16 mouse cellular contexts compared by ENCODE assay signal in the genomic region with DNA sequence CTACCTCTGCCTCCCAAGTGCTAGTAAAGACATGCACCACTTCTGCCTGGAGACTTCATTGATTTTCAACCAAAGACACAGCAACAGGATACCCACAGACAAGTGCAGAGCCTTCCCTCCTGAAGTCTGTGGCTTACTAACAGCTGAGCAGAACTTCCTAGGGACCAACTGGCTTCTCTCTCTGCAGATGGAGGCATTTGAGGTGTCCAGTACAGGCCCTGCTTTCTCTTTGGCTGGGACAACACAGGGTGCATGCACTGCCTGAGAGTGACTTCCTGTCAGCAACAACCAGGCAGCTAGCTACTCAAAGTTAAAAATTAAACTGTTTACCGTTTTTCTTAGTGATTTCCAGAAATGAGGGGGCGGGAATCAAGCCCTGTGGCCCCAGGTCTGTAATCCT. TPM values are rescaled to one million over a fixed set of nuclear protein-coding genes. Genes with fewer than 3 reads are reported as not detected.
DNase-seq lines count a peak whose midpoint lies in the region; ATAC-seq lines count a peak whose summit lies in the region.
"Had no signal": no experiment of that assay in that cellular context is flagged by ENCODE, and none has a peak within 500 bp of the region (broad histone marks: within the 10 kb centered on the region; RNA-seq: fewer than 3 reads in every experiment).

No protein-coding gene starts in this region.

- 29% methylated on average over 2 of the region's 2 CpGs for WGBS in kidney, embryonic 14.5 days

- H3K9ac ChIP-seq in kidney, embryonic 14.5 days (ENCODE audit: low read depth, low read length): no peak overlapping the region
- H3K9ac ChIP-seq: forebrain, postnatal 0 days; hindbrain, embryonic 12.5 days; midbrain, embryonic 13.5 days had no signal

- H3K4me1 ChIP-seq in kidney, embryonic 14.5 days (ENCODE audit: control insufficient read depth, insufficient read depth, low read length): peaks cover 11% of the 10 kb centered on the region; the same call in 1 of the 2 replicates
- H3K4me1 ChIP-seq: midbrain, embryonic 13.5 days had no signal

- no peaks in the 10 kb centered on the region for H3K27me3 ChIP-seq in kidney, embryonic 14.5 days (ENCODE audit: control insufficient read depth, insufficient read depth, low read length)
- H3K27me3 ChIP-seq: hindbrain, embryonic 12.5 days; midbrain, embryonic 13.5 days had no signal

- no peak overlapping the region for H3K4me3 ChIP-seq in kidney, embryonic 14.5 days (ENCODE audit: low read length)
- H3K4me3 ChIP-seq: hindbrain, embryonic 12.5 days; midbrain, embryonic 13.5 days had no signal

- peaks cover 3% of the 10 kb centered on the region; the same call in 1 of the 2 replicates for H3K9me3 ChIP-seq in kidney, embryonic 14.5 days (ENCODE audit: control insufficient read depth, low read length)
- H3K9me3 ChIP-seq: midbrain, embryonic 13.5 days had no signal

- no peak overlapping the region for H3K4me2 ChIP-seq in kidney, embryonic 14.5 days (replicated peaks; ENCODE audit: low read depth, low read length)
- H3K4me2 ChIP-seq: hindbrain, embryonic 12.5 days; midbrain, embryonic 13.5 days had no signal

- H3K27ac ChIP-seq in kidney, embryonic 14.5 days (ENCODE audit: low read depth, low read length): peak overlapping the region; percentile 55; the same call in 1 of the 2 replicates
- H3K27ac ChIP-seq: hindbrain, embryonic 12.5 days; midbrain, embryonic 13.5 days had no signal

- no peak for ATAC-seq in kidney, embryonic 14.5 days (ENCODE audit: low FRiP score, low TSS enrichment)
- peak; percentile 78 for ATAC-seq in activated CD4-positive, CD25-positive, alpha-beta regulatory T cell, adult 4 months
- 0 out of 2 replicates have a peak, but pooled peaks have one; percentile 15 for ATAC-seq in megakaryocyte progenitor cell, adult 5-6 weeks (replicated peaks; ENCODE audit: poor library complexity)
- ATAC-seq: forebrain, postnatal 0 days; midbrain, embryonic 13.5 days had no signal

- DNase-seq in kidney, adult 8-10 months: no peak
- DNase-seq in CD4-positive, CD25-positive, alpha-beta regulatory T cell, adult 2 months (ENCODE audit: low read depth, low spot score): peak; percentile 49
- no peak for DNase-seq in frontal cortex, postnatal 10 days (ENCODE audit: low spot score in 2 of 2)
- DNase-seq in cerebellum, adult 9-11 months: no peak
- DNase-seq in testis, postnatal 10 days (ENCODE audit: low spot score): no peak
- DNase-seq: cerebellum, postnatal 25 days; forebrain, postnatal 0 days; gastrocnemius, postnatal 14 days; lung, adult 2 months; lung, postnatal 4 days; right cerebral cortex, postnatal 25 days had no signal

- no peaks in the 10 kb centered on the region for H3K36me3 ChIP-seq in kidney, embryonic 14.5 days (ENCODE audit: control insufficient read depth, insufficient read depth, low read length)
- H3K36me3 ChIP-seq: hindbrain, embryonic 12.5 days; midbrain, embryonic 13.5 days had no signal

RNA-seq across cellular contexts. Expression of a gene that starts 58.3 kb away (rescaled TPM):
- 332 and 349 TPM in 2 replicates for polyA plus RNA-seq in kidney, embryonic 14.5 days (2014; fragmentation: Nextera tagmentation; extraction: Ambion mirVana)
- 100 to 1,000 TPM; 438 to 465 TPM for polyA plus RNA-seq in activated CD4-positive, CD25-positive, alpha-beta regulatory T cell, adult 4 months (2017; shearing (Covaris generic))
- total RNA-seq in megakaryocyte progenitor cell, adult 5-6 weeks (2015): 254 and 283 TPM in 2 replicates
- 684 and 913 TPM in 2 replicates for total RNA-seq in megakaryocyte progenitor cell, adult 5-6 weeks (2017)
